Mouse (Mus musculus): ENCODE results near the gene Gm20661.

Gm20661 gene

GRCm38 (mm10) chr9:107982681-107983346, at the start of gene Gm20661:
TSS of gene Gm20661 (plus strand) at chr9:107983058.
- DNase-seq (ENCODE audit: low spot score in 2 of 2) = no peak

GRCm38 (mm10) chr9:107934146-107934545, 48.7 kb upstream of the Gm20661 start:
- peak in 1 of 2 experiments; percentile 28 for DNase-seq (ENCODE audit: low spot score in 2 of 2)

GRCm38 (mm10) chr9:107935374-107935773, 47.5 kb upstream of the Gm20661 start, which contains the start of gene Camkv:
TSS of gene Camkv (plus strand) at chr9:107935674.
- no peak for DNase-seq (ENCODE audit: low spot score in 2 of 2)

- DNase-seq (ENCODE audit: low spot score in 2 of 2) = peak in 1 of 2 experiments; percentile 47
Measured at GRCm38 (mm10) chr9:107935790-107936214, 47.1 kb upstream of the Gm20661 start.

GRCm38 (mm10) chr9:107936215-107936822, 46.5 kb upstream of the Gm20661 start:
- no peak for DNase-seq (ENCODE audit: low spot score in 2 of 2)

- no peak for DNase-seq (ENCODE audit: low spot score in 2 of 2)
Measured at GRCm38 (mm10) chr9:107936831-107937230, 46.0 kb upstream of the Gm20661 start.

- DNase-seq (ENCODE audit: low spot score in 2 of 2) = peak in 1 of 2 experiments; percentile 44
Measured at GRCm38 (mm10) chr9:107947241-107948194, 35.3 kb upstream of the Gm20661 start.

GRCm38 (mm10) chr9:107949184-107949921, 33.5 kb upstream of the Gm20661 start:
- DNase-seq (ENCODE audit: low spot score in 2 of 2) = no peak

GRCm38 (mm10) chr9:107949922-107950235, 33.0 kb upstream of the Gm20661 start, which contains the start of gene Traip:
TSS of gene Traip (plus strand) at chr9:107950136.
- DNase-seq (ENCODE audit: low spot score in 2 of 2) = no peak

GRCm38 (mm10) chr9:107950460-107951355, 32.1 kb upstream of the Gm20661 start:
- peak; percentile 74 to 88 for DNase-seq (ENCODE audit: low spot score in 2 of 2)

- DNase-seq (ENCODE audit: low spot score in 2 of 2) = no peak
Measured at GRCm38 (mm10) chr9:107955613-107956289, 27.1 kb upstream of the Gm20661 start.

- DNase-seq (ENCODE audit: low spot score in 2 of 2) = no peak
Measured at GRCm38 (mm10) chr9:107957141-107957540, 25.7 kb upstream of the Gm20661 start.

- no peak for DNase-seq (ENCODE audit: low spot score in 2 of 2)
Measured at GRCm38 (mm10) chr9:107959896-107960295, 23.0 kb upstream of the Gm20661 start.

- no peak for DNase-seq (ENCODE audit: low spot score in 2 of 2)
Measured at GRCm38 (mm10) chr9:107960928-107961327, 21.9 kb upstream of the Gm20661 start.

- no peak for DNase-seq (ENCODE audit: low spot score in 2 of 2)
Measured at GRCm38 (mm10) chr9:107961351-107961762, 21.5 kb upstream of the Gm20661 start.

GRCm38 (mm10) chr9:107961881-107962280, 21.0 kb upstream of the Gm20661 start:
- DNase-seq (ENCODE audit: low spot score in 2 of 2) = no peak

- DNase-seq (ENCODE audit: low spot score in 2 of 2) = no peak
Measured at GRCm38 (mm10) chr9:107962916-107963315, 19.9 kb upstream of the Gm20661 start.

- DNase-seq (ENCODE audit: low spot score in 2 of 2) = peak; percentile 65 to 83
Measured at GRCm38 (mm10) chr9:107963700-107964099, 19.2 kb upstream of the Gm20661 start.

GRCm38 (mm10) chr9:107964681-107965080, 18.2 kb upstream of the Gm20661 start:
- DNase-seq (ENCODE audit: low spot score in 2 of 2) = no peak

- no peak for DNase-seq (ENCODE audit: low spot score in 2 of 2)
Measured at GRCm38 (mm10) chr9:107966676-107967075, 16.2 kb upstream of the Gm20661 start.

All from cerebellum, postnatal 4 days (tissue).